Mouse (Mus musculus) cortical plate, adult 2 months (tissue): ENCODE data around the gene Rtl4.

Experiments used
- CTCF ChIP-seq: fragments of 200-500 bp; IDR thresholded peaks from 2 replicates; pipeline ENCODE4 v1.5.1; 2011; ENCODE audit warnings: mild to moderate bottlenecking, control low read depth, low read length; ENCODE audit not compliant: insufficient read depth; ENCODE audit errors: extremely low read depth
- POLR2A ChIP-seq: fragments of 200-500 bp; IDR thresholded peaks from 2 replicates; pipeline ENCODE4 v1.6.1; 2011; ENCODE audit warnings: mild to moderate bottlenecking, low read length, control low read depth; ENCODE audit not compliant: insufficient read depth; ENCODE audit errors: extremely low read depth

- TF ChIP-seq POLR2A (no peak), CTCF (no peak)
Observed at GRCm38 (mm10) chrX:145065484-145065913, 376.8 kb downstream of the Rtl4 start.
